Mouse (Mus musculus) cerebellum, adult 2 months (tissue): ENCODE measurements around the gene Ubtd2. TPM values are rescaled to one million over a fixed set of nuclear protein-coding genes. Genes with fewer than 3 reads are reported as not detected.

Experiments used
- DNase-seq, 2 experiments: peaks; one replicate each; pipeline ENCODE4 v3.0.0; 2021
- H3K27ac ChIP-seq: fragments of 200-500 bp; 2 replicates; pipeline ENCODE4 v1.5.1; 2012; ENCODE audit warnings: low read length, control low read depth, inconsistent platforms; ENCODE audit not compliant: insufficient read depth
- H3K27me3 ChIP-seq: fragments of 200-500 bp; 2 replicates; pipeline ENCODE4 v1.6.1; 2012; ENCODE audit warnings: inconsistent platforms, mild to moderate bottlenecking, low read length, moderate library complexity; ENCODE audit not compliant: control insufficient read depth, insufficient read depth
- H3K4me1 ChIP-seq: fragments of 200-500 bp; 2 replicates; pipeline ENCODE4 v1.6.1; 2011; ENCODE audit warnings: low read length; ENCODE audit not compliant: control insufficient read depth, insufficient read depth
- H3K4me3 ChIP-seq: fragments of 200-500 bp; replicated peaks from 2 replicates; pipeline ENCODE3; 2011; ENCODE audit warnings: mild to moderate bottlenecking, low read depth, low read length, control low read depth; ENCODE audit not compliant: insufficient read depth
- CTCF ChIP-seq: fragments of 200-500 bp; IDR thresholded peaks from 2 replicates; pipeline ENCODE4 v1.5.1; 2011; ENCODE audit warnings: low read depth, mild to moderate bottlenecking, control low read depth, low read length, moderate library complexity, borderline replicate concordance; ENCODE audit not compliant: insufficient read depth
- POLR2A ChIP-seq: fragments of 200-500 bp; IDR thresholded peaks from 2 replicates; pipeline ENCODE4 v1.6.1; 2011; ENCODE audit warnings: low read length, control low read depth, borderline replicate concordance; ENCODE audit not compliant: insufficient read depth
- WGBS: fragments of 180-500 bp; shearing (Covaris S2); methylation state at CpG from one replicate; pipeline ENCODE4 v1.1.7; 2018; 5-methylcytosine and 5-hydroxymethylcytosine counted together
- polyA plus RNA-seq: library from polyadenylated mRNA; depleted of rRNA; stranded (reverse); fragments of >200 nt; gene quantifications from 2 replicates; pipeline ENCODE4 v1.2.3, GENCODE M21; 2012

Gene Ubtd2
- polyA plus RNA-seq, 1 experiment = 26.4 TPM

GRCm38 (mm10) chr11:32556333-32556990 is 101.3 kb downstream of the Ubtd2 start:
- Histone ChIP-seq H3K4me1 (peaks cover 26% of the 10 kb centered on the region), H3K4me3 (no peak overlapping the region), H3K27me3 (no peaks in the 10 kb centered on the region), H3K27ac (no peak overlapping the region)
- DNase-seq = no peak
- WGBS = 46% methylated on average over 10 of the region's 10 CpGs
- TF ChIP-seq POLR2A (no peak), CTCF (no peak)

- H3K4me3 ChIP-seq = no peak overlapping the region
- DNase-seq = no peak
- H3K4me1 ChIP-seq = peaks cover 16% of the 10 kb centered on the region
- H3K27me3 ChIP-seq = no peaks in the 10 kb centered on the region
- TF ChIP-seq CTCF (no peak), POLR2A (no peak)
- WGBS = 92% methylated on average over 4 of the region's 4 CpGs
- no peak overlapping the region for H3K27ac ChIP-seq
These were observed 102.9 kb downstream of the Ubtd2 start for GRCm38 (mm10) chr11:32558026-32558425.

GRCm38 (mm10) chr11:32558677-32559076 is 103.5 kb downstream of the Ubtd2 start:
- Histone ChIP-seq H3K27me3 (no peaks in the 10 kb centered on the region), H3K4me3 (no peak overlapping the region), H3K27ac (no peak overlapping the region), H3K4me1 (peaks cover 11% of the 10 kb centered on the region)
- DNase-seq = no peak
- 30% methylated on average over 8 of the region's 8 CpGs for WGBS
- TF ChIP-seq CTCF (no peak), POLR2A (no peak)

- H3K4me1 ChIP-seq = peaks cover 10% of the 10 kb centered on the region; the same call in 1 of the 2 replicates
- no peak for TF ChIP-seq POLR2A
- no peak for TF ChIP-seq CTCF
- 84% methylated on average over 12 of the region's 12 CpGs for WGBS
- no peak overlapping the region for H3K27ac ChIP-seq
- DNase-seq = no peak
- H3K27me3 ChIP-seq = no peaks in the 10 kb centered on the region
- no peak overlapping the region for H3K4me3 ChIP-seq
These were observed 105.0 kb downstream of the Ubtd2 start for GRCm38 (mm10) chr11:32560015-32560770.

- WGBS = 68% methylated on average over 10 of the region's 10 CpGs
- H3K27ac ChIP-seq = no peak overlapping the region
- no peaks in the 10 kb centered on the region for H3K27me3 ChIP-seq
- no peak; the same call in 1 of the 2 replicates for TF ChIP-seq CTCF
- no peak for TF ChIP-seq POLR2A
- H3K4me1 ChIP-seq = peaks cover 11% of the 10 kb centered on the region
- H3K4me3 ChIP-seq = no peak overlapping the region
- DNase-seq = no peak
These were observed 106.5 kb downstream of the Ubtd2 start for GRCm38 (mm10) chr11:32561465-32562355.

GRCm38 (mm10) chr11:32562706-32563105 is 107.5 kb downstream of the Ubtd2 start:
- WGBS = 76% methylated on average over 5 of the region's 5 CpGs

GRCm38 (mm10) chr11:32563660-32564059 is 108.5 kb downstream of the Ubtd2 start:
- Histone ChIP-seq H3K27me3 (no peaks in the 10 kb centered on the region), H3K27ac (no peak overlapping the region), H3K4me1 (peaks cover 28% of the 10 kb centered on the region), H3K4me3 (no peak overlapping the region)
- TF ChIP-seq POLR2A (no peak), CTCF (no peak)
- no peak for DNase-seq
- WGBS = 83% methylated on average over 3 of the region's 3 CpGs

More at GRCm38 (mm10) chr11:32562706-32563105, 107.5 kb downstream of the Ubtd2 start:
- H3K27ac ChIP-seq = no peak overlapping the region
- no peak for DNase-seq
- H3K4me1 ChIP-seq = peaks cover 21% of the 10 kb centered on the region
- no peak overlapping the region for H3K4me3 ChIP-seq
- TF ChIP-seq POLR2A (no peak), CTCF (no peak)
- H3K27me3 ChIP-seq = no peaks in the 10 kb centered on the region
